Mouse (Mus musculus) midbrain, embryonic 16.5 days (tissue): ENCODE results near the gene Ccdc93. TPM values are rescaled to one million over a fixed set of nuclear protein-coding genes. Genes with fewer than 3 reads are reported as not detected.
A peak's percentile ranks its signal among the peaks of the same experiment; 100 is the strongest.

Experiments
- ATAC-seq: fragments of 200-750 bp; cut with Nextera tagmentation; 2 replicates; pipeline ENCODE4 v1.8.0; 2017; ENCODE audit warnings: moderate TSS enrichment
- H3K27ac ChIP-seq: fragments of 300-500 bp; sonication (generic); 2 replicates; pipeline ENCODE4 v1.5.1; 2014; ENCODE audit warnings: mild to moderate bottlenecking, low read length, mixed read lengths
- H3K27me3 ChIP-seq: fragments of 300-500 bp; sonication (generic); 2 replicates; pipeline ENCODE4 v1.6.1; 2014; ENCODE audit warnings: low read depth, low read length, mixed read lengths; ENCODE audit not compliant: control insufficient read depth, insufficient read depth
- H3K36me3 ChIP-seq: fragments of 300-500 bp; sonication (generic); 2 replicates; pipeline ENCODE4 v1.6.1; 2014; ENCODE audit warnings: mild to moderate bottlenecking, low read length, moderate library complexity, mixed read lengths; ENCODE audit not compliant: control insufficient read depth, insufficient read depth
- H3K4me1 ChIP-seq: fragments of 300-500 bp; sonication (generic); 2 replicates; pipeline ENCODE4 v1.6.1; 2014; ENCODE audit warnings: mild to moderate bottlenecking, low read length, mixed read lengths; ENCODE audit not compliant: control insufficient read depth, insufficient read depth
- H3K4me2 ChIP-seq: fragments of 300-500 bp; sonication (generic); 2 replicates; pipeline ENCODE4 v1.6.1; 2014; ENCODE audit warnings: mild to moderate bottlenecking, low read length, mixed read lengths
- H3K4me3 ChIP-seq: fragments of 300-500 bp; sonication (generic); 2 replicates; pipeline ENCODE4 v1.5.1; 2014; ENCODE audit warnings: low read depth, mild to moderate bottlenecking, low read length, moderate library complexity, mixed read lengths
- H3K9ac ChIP-seq: fragments of 300-500 bp; sonication (generic); 2 replicates; pipeline ENCODE4 v1.6.1; 2014; ENCODE audit warnings: low read depth, low read length, mixed read lengths
- H3K9me3 ChIP-seq: fragments of 300-500 bp; sonication (generic); replicated peaks from 2 replicates; pipeline ENCODE4 v1.6.1; 2014; ENCODE audit warnings: mild to moderate bottlenecking, low read length, mixed read lengths; ENCODE audit not compliant: control insufficient read depth, poor library complexity, severe bottlenecking
- WGBS: fragments of 180-500 bp; shearing (Covaris S2); extraction: QIAGEN DNeasy Blood & Tissue Kit; methylation state at CpG from one replicate; pipeline ENCODE4 v1.1.7; 2014; 5-methylcytosine and 5-hydroxymethylcytosine counted together
- polyA plus RNA-seq: library from polyadenylated mRNA; unstranded; fragments of >200 nt; fragmentation: Nextera tagmentation; extraction: Ambion mirVana; gene quantifications from 2 replicates; pipeline ENCODE4 v1.2.1, GENCODE M21; 2015

Ccdc93 gene
- polyA plus RNA-seq, 1 experiment from 2014 or later, result 11.9 TPM

DNA sequence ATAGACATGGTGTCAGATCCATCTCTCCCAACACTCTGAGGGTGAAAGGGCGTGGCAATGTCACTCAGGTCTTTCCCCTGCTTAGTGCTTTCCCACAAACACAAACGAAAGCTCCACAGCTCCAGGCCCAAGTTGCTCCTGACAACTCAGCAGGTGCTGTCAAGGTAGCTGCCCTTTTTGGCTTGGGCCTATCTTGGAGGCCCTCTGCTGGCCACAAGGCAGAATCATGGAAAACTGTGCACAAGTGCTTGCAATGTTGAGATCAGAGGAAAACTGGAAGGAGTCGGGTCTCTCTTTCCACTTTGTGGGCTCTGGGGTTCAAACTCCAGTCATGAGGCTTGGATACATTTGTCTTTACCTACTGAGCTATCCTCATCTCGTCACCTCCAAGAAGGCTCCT, 118.6 kb downstream of the Ccdc93 start:
- Histone ChIP-seq H3K4me2 (no peak overlapping the region), H3K9me3 (no peaks in the 10 kb centered on the region), H3K4me1 (no peaks in the 10 kb centered on the region), H3K9ac (no peak overlapping the region), H3K27me3 (no peaks in the 10 kb centered on the region), H3K27ac (no peak overlapping the region), H3K36me3 (peaks cover 21% of the 10 kb centered on the region), H3K4me3 (no peak overlapping the region)
- 74% methylated on average over 4 of the region's 4 CpGs for WGBS
- no peak for ATAC-seq

DNA sequence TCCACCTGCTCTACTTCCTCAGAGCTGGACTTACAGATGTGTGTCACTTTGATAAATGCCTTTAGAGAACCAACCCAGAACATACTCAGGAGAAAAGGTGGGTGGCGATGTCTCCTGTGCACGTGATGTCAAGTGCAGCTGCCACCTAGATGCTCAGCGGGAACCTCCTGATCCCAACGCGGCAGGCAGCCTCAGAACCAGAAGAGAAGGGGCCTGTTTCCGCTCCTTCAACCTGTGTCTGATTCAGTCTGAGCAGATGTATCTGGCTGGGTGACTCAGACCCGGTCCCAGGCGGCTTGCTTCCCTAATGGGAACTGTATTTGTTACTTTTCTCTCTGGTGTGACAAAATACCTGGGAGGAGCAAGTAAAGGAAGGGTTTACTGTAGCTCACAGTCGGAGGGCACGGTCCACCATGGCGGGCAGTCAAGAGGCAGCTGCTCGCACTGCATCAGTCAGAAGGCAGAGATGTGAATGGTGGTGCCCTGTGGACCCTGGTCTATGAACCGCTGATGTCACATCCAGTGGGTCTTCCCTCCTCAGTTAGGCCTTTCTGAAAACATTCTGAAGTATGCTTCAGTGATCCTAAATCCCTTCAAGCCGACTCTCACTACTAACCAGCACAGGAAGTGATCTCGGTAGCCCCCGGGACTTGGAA, 120.1 kb downstream of the Ccdc93 start:
- no peaks in the 10 kb centered on the region for H3K9me3 ChIP-seq
- H3K4me3 ChIP-seq, result no peak overlapping the region
- WGBS, result 89% methylated on average over 16 of the region's 16 CpGs
- H3K4me2 ChIP-seq, result no peak overlapping the region
- H3K27me3 ChIP-seq, result no peaks in the 10 kb centered on the region
- no peak overlapping the region for H3K27ac ChIP-seq
- peaks cover 28% of the 10 kb centered on the region for H3K36me3 ChIP-seq
- no peak for ATAC-seq
- H3K9ac ChIP-seq, result no peak overlapping the region
- no peaks in the 10 kb centered on the region for H3K4me1 ChIP-seq

DNA sequence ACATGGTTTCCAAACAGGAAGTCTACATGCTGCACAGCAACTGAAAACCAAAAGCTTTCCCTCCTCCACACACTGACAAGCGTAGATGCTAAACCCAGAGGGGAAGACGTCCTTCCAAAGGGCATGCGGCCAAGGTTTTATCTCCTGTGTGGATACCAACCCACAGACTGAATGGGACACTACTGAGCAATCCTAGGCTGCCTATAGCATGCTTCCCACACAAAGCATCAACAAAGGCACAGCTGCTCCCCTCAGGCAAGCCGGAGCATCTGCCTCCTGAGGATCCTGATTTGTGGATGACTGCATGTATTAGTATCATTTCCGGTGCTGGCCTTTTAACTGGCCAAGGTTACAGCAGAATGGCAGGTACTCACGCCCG, 120.6 kb downstream of the Ccdc93 start:
- H3K4me1 ChIP-seq, result no peaks in the 10 kb centered on the region
- H3K4me2 ChIP-seq, result no peak overlapping the region
- no peak overlapping the region for H3K4me3 ChIP-seq
- H3K9ac ChIP-seq, result no peak overlapping the region
- no peak overlapping the region for H3K27ac ChIP-seq
- WGBS, result 73% methylated on average over 7 of the region's 7 CpGs
- H3K27me3 ChIP-seq, result no peaks in the 10 kb centered on the region
- H3K36me3 ChIP-seq, result peaks cover 28% of the 10 kb centered on the region
- H3K9me3 ChIP-seq, result no peaks in the 10 kb centered on the region
- ATAC-seq, result peak; percentile 32; the same call in 1 of the 2 replicates

Other genes starting within 250 kb of the Ccdc93 start
- 44.5 and 49.9 TPM in 2 replicates for gene Insig2, start 98.5 kb upstream of the Ccdc93 start, polyA plus RNA-seq
- gene Htr5b, start 97.4 kb downstream of the Ccdc93 start, polyA plus RNA-seq, result 2.6 and 2.9 TPM in 2 replicates
- gene Ddx18, start 136.9 kb downstream of the Ccdc93 start, polyA plus RNA-seq, result 29.9 and 36.7 TPM in 2 replicates